Mouse (Mus musculus) Patski (cell line): ENCODE measurements at regions not wholly inside any gene's neighbourhood (a gene's known extent, or its start where the extent isn't known, plus 50 kb on each side); places are given as distances from the start of the nearest gene placed in this dataset.
A peak's percentile ranks its signal among the peaks of the same experiment; 100 is the strongest.

Source experiments
- ATAC-seq: fragments of 100-300 bp; one replicate; pipeline ENCODE4 v1.8.0; 2021
- CTCF ChIA-PET: fragments of 350-600 bp; sonication (Branson Sonifier 250); formaldehyde crosslinking; loops from one replicate; lab custom pipeline; 2022; ENCODE audit warnings: inconsistent platforms; lab: Charles Lee
- POLR2A ChIA-PET: fragments of 350-600 bp; sonication (Branson Sonifier 250); formaldehyde crosslinking; loops from one replicate; lab custom pipeline; 2022; ENCODE audit warnings: antibody characterized with exemption, inconsistent platforms; lab: Charles Lee
- DNase-seq: peaks from one replicate; pipeline ENCODE4 v3.0.0-alpha.2; 2011; ENCODE audit warnings: low read depth, low spot score
- H3K27me3 ChIP-seq: fragments of 371-371 bp; one replicate; pipeline ENCODE4 v1.5.1; 2021
- CTCF ChIP-seq: fragments of 100-300 bp; IDR thresholded peaks from one replicate; pipeline ENCODE4 v1.5.1; 2021
- in situ Hi-C: fragments of 300-500 bp; cut with MboI; formaldehyde crosslinking; loops from 3 replicates; pipeline ENCODE4 v1.11.1; 2018; ENCODE audit warnings: low pct_unique_long_range_greater_than_20kb, mixed read lengths

GRCm38 (mm10) chr5:16424745-16425144, 128.6 kb upstream of the Hgf start:
- peaks cover 4% of the 10 kb centered on the region for H3K27me3 ChIP-seq
- ChIA-PET CTCF (no interaction called here), POLR2A (no interaction called here)
- ATAC-seq, result no peak
- no peak for DNase-seq
- in situ Hi-C loops, result no loop called here
- no peak for TF ChIP-seq CTCF

GRCm38 (mm10) chr5:16425302-16425701, 128.0 kb upstream of the Hgf start:
- TF ChIP-seq CTCF, result no peak
- no peak for DNase-seq
- CTCF ChIA-PET, result no interaction called here

GRCm38 (mm10) chr5:16426306-16426705, 127.0 kb upstream of the Hgf start:
- CTCF ChIA-PET, result no interaction called here

More at GRCm38 (mm10) chr5:16425302-16425701, 128.0 kb upstream of the Hgf start:
- in situ Hi-C loops, result no loop called here
- H3K27me3 ChIP-seq, result peaks cover 4% of the 10 kb centered on the region
- POLR2A ChIA-PET, result no interaction called here
- no peak for ATAC-seq

GRCm38 (mm10) chr5:16434586-16434985, 118.7 kb upstream of the Hgf start:
- TF ChIP-seq CTCF, result no peak
- CTCF ChIA-PET, result no interaction called here
- in situ Hi-C loops, result no loop called here

More at GRCm38 (mm10) chr5:16426306-16426705, 127.0 kb upstream of the Hgf start:
- TF ChIP-seq CTCF, result no peak
- in situ Hi-C loops, result no loop called here
- ATAC-seq, result no peak
- no peak for DNase-seq
- POLR2A ChIA-PET, result no interaction called here
- H3K27me3 ChIP-seq, result peaks cover 4% of the 10 kb centered on the region

GRCm38 (mm10) chr5:16445056-16445455, 108.2 kb upstream of the Hgf start:
- ATAC-seq (no peak), DNase-seq (no peak)
- in situ Hi-C loops, result no loop called here
- POLR2A ChIA-PET, result no interaction called here
- CTCF ChIA-PET, result interaction anchor here (1.3 kb wide), 1 partner anchor 11 kb away, joined by 4 read pairs; no protein-coding TSS in a partner anchor
- peaks cover 2% of the 10 kb centered on the region for H3K27me3 ChIP-seq
- TF ChIP-seq CTCF, result no peak

More at GRCm38 (mm10) chr5:16434586-16434985, 118.7 kb upstream of the Hgf start:
- DNase-seq, result no peak
- H3K27me3 ChIP-seq, result peaks cover 4% of the 10 kb centered on the region
- POLR2A ChIA-PET, result no interaction called here
- no peak for ATAC-seq

- peaks cover 2% of the 10 kb centered on the region for H3K27me3 ChIP-seq
- POLR2A ChIA-PET, result no interaction called here
- ATAC-seq (no peak), DNase-seq (no peak)
- in situ Hi-C loops, result no loop called here
- CTCF ChIA-PET, result no interaction called here
- no peak for TF ChIP-seq CTCF
These were observed 106.3 kb upstream of the Hgf start for GRCm38 (mm10) chr5:16446977-16447376.

GRCm38 (mm10) chr5:16461795-16462194, 91.5 kb upstream of the Hgf start:
- TF ChIP-seq CTCF, result no peak
- H3K27me3 ChIP-seq, result peaks cover 4% of the 10 kb centered on the region
- DNase-seq (no peak), ATAC-seq (no peak)
- in situ Hi-C loops, result loop anchor here (10.0 kb wide), 1 partner anchor 1567 kb away; no protein-coding TSS in a partner anchor
- POLR2A ChIA-PET, result no interaction called here
- CTCF ChIA-PET, result no interaction called here

- TF ChIP-seq CTCF, result no peak
- H3K27me3 ChIP-seq, result peaks cover 4% of the 10 kb centered on the region
- no peak for ATAC-seq
- in situ Hi-C loops, result loop anchor here (10.0 kb wide), 1 partner anchor 1571 kb away; no protein-coding TSS in a partner anchor
- DNase-seq, result no peak
- ChIA-PET CTCF (no interaction called here), POLR2A (no interaction called here)
These were observed 87.0 kb upstream of the Hgf start for GRCm38 (mm10) chr5:16466266-16466665.

GRCm38 (mm10) chr5:16468560-16468959, 84.7 kb upstream of the Hgf start:
- CTCF ChIA-PET, result no interaction called here

GRCm38 (mm10) chr5:16469221-16469620, 84.1 kb upstream of the Hgf start:
- TF ChIP-seq CTCF, result no peak
- ChIA-PET CTCF (no interaction called here), POLR2A (no interaction called here)
- ATAC-seq (no peak), DNase-seq (no peak)
- in situ Hi-C loops, result loop anchor here (10.0 kb wide), 1 partner anchor 1574 kb away; no protein-coding TSS in a partner anchor
- H3K27me3 ChIP-seq, result no peaks in the 10 kb centered on the region

More at GRCm38 (mm10) chr5:16468560-16468959, 84.7 kb upstream of the Hgf start:
- DNase-seq, result no peak
- POLR2A ChIA-PET, result no interaction called here
- no peak for ATAC-seq
- H3K27me3 ChIP-seq, result peaks cover 4% of the 10 kb centered on the region
- TF ChIP-seq CTCF, result no peak
- in situ Hi-C loops, result loop anchor here (10.0 kb wide), 1 partner anchor 1574 kb away; no protein-coding TSS in a partner anchor

GRCm38 (mm10) chr5:16469644-16470275, 83.5 kb upstream of the Hgf start:
- ChIA-PET CTCF (no interaction called here), POLR2A (no interaction called here)
- DNase-seq, result no peak
- in situ Hi-C loops, result loop anchor here (10.0 kb wide), 1 partner anchor 1575 kb away; no protein-coding TSS in a partner anchor
- TF ChIP-seq CTCF, result no peak
- no peaks in the 10 kb centered on the region for H3K27me3 ChIP-seq
- ATAC-seq, result peak; percentile 32
